Mouse (Mus musculus): Measurements from ENCODE around the gene Cym.

Gene Cym

GRCm38 (mm10) chr3:107221608-107222007 is at the start of gene Cym:
Cym (minus strand) TSS chr3:107221732.
- DNase-seq (ENCODE audit: extremely low spot score, low read depth, low spot score): no peak

- no peak for DNase-seq (ENCODE audit: extremely low spot score, low read depth, low spot score)
Measured at GRCm38 (mm10) chr3:107266814-107267345, 45.3 kb upstream of the Cym start.

DNA sequence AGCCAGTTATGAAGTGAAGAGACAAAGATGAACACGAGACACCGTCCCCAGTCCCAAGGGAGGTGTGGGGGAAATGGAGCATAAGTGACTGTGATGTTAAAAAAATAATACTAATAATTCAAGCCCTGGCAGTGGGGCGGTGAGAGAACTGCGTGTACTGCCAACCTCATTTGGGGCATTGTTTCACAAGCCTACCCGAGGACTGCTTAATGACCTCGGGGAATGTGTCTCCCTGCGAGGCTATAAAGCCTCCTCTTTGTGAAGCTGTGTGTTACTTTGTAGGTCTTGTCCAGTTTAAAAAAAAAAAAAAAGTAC is 40.3 kb upstream of the Cym start:
- DNase-seq (ENCODE audit: extremely low spot score, low read depth, low spot score): no peak

- DNase-seq (ENCODE audit: extremely low spot score, low read depth, low spot score): no peak
Measured at GRCm38 (mm10) chr3:107260956-107261850, 39.7 kb upstream of the Cym start.

- no peak for DNase-seq (ENCODE audit: extremely low spot score, low read depth, low spot score)
Measured at GRCm38 (mm10) chr3:107257924-107258323, 36.4 kb upstream of the Cym start.

- no peak for DNase-seq (ENCODE audit: extremely low spot score, low read depth, low spot score)
Measured at GRCm38 (mm10) chr3:107256724-107257123, 35.2 kb upstream of the Cym start.

- no peak for DNase-seq (ENCODE audit: extremely low spot score, low read depth, low spot score)
Measured at GRCm38 (mm10) chr3:107255992-107256391, 34.5 kb upstream of the Cym start.

GRCm38 (mm10) chr3:107253925-107254324 is 32.4 kb upstream of the Cym start:
- no peak for DNase-seq (ENCODE audit: extremely low spot score, low read depth, low spot score)

DNA sequence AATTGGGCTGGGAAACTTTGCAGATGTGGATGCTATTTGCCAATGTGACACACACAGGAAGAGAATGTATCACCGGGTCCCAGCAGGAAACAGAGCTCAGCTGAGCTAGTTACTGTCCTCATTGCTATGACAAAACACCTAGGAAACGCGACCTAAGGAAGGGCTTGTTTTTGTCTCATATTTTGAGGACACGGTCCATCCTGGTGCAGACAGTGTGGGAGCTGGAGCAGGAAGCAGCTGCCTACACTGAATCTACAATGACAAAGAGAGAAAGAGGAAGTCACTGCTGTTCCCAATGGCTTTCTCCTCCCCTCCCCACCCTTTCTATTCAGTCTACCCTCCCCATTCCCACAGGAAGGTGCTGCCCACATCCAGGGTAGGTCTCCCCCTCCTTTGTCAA is 30.5 kb upstream of the Cym start:
- no peak for DNase-seq (ENCODE audit: extremely low spot score, low read depth, low spot score)

- no peak for DNase-seq (ENCODE audit: extremely low spot score, low read depth, low spot score)
Measured at GRCm38 (mm10) chr3:107250320-107250719, 28.8 kb upstream of the Cym start.

- no peak for DNase-seq (ENCODE audit: extremely low spot score, low read depth, low spot score)
Measured at GRCm38 (mm10) chr3:107249042-107249441, 27.5 kb upstream of the Cym start.

GRCm38 (mm10) chr3:107246876-107247275 is 25.3 kb upstream of the Cym start:
- DNase-seq (ENCODE audit: extremely low spot score, low read depth, low spot score): no peak

GRCm38 (mm10) chr3:107241389-107242094 is 20.0 kb upstream of the Cym start:
- DNase-seq (ENCODE audit: extremely low spot score, low read depth, low spot score): no peak

DNA sequence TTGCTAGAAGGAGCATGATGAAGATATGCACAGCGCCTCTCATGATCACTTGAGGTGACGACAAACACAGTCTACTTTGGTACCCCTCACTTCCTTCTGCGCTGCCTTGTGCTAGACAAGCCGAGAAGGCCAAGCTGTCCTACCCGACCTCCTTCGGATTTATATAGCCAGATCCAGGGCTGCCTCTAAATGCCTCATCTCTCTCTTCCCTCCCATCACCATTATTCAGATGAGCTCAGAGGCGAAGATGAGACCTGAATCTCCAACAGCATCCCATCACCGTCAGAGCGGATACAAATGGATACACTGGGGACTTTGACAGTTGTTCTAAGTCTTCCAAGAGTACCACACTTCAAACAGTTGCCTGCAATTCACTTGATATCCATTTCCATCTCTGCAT is 18.1 kb upstream of the Cym start, which contains the start of gene Prok1:
Gene Prok1 (minus strand): TSS at position 101 of the 400 bp plus-strand sequence.
- no peak for DNase-seq (ENCODE audit: extremely low spot score, low read depth, low spot score)

DNA sequence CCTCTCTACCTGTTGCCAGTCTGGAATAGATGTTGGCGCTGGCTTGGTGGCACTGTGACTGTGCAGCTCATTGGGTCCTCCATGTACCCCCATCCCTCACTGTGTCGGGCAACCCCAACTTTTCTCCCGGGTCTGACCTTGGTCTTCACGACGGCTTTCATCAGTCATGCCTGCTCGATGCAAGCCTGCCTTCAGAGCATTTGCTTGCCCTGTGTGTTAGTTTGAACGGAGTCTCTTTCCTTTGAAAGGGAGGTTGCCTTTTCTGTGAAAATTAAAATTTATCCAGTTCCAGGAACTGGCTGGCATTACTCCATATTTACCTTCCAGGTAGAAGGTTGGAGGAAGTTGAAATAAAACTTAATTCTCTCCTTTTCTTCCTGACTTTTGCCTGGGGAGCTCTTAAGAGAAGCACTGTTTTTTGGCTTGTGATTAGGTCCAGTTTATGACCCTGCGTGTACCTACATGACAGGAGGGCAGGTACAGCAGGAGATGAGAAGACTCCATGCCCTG is 17.0 kb upstream of the Cym start:
- no peak for DNase-seq (ENCODE audit: extremely low spot score, low read depth, low spot score)

- no peak for DNase-seq (ENCODE audit: extremely low spot score, low read depth, low spot score)
Measured at GRCm38 (mm10) chr3:107238051-107238450, 16.5 kb upstream of the Cym start.

- DNase-seq (ENCODE audit: extremely low spot score, low read depth, low spot score): no peak
Measured at GRCm38 (mm10) chr3:107233945-107234344, 12.4 kb upstream of the Cym start.

- peak; percentile 72 for DNase-seq (ENCODE audit: extremely low spot score, low read depth, low spot score)
Measured at GRCm38 (mm10) chr3:107233351-107233813, 11.8 kb upstream of the Cym start.

DNA sequence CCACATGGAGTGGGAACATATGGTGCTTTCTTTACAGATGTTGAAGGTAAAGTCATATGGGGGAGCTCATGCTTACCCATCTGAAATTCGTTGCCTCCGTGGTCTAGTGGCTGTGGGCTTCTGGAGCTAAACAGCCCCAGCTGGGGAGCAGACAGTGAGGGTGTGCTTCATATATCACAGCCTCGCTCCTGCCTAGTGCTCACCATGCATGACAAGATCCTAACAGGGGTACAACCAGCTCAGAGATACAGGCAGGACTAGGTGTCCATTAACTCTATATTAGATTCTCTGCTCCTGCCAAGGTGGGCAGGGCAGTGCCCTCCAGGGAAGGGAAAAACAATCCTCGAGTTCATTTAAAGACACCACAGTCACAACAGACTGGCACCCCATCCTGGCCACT is 9.7 kb upstream of the Cym start:
- no peak for DNase-seq (ENCODE audit: extremely low spot score, low read depth, low spot score)

- no peak for DNase-seq (ENCODE audit: extremely low spot score, low read depth, low spot score)
Measured at GRCm38 (mm10) chr3:107230527-107230926, 9.0 kb upstream of the Cym start, which contains the start of gene A630076J17Rik. A630076J17Rik (plus strand) TSS chr3:107230614.

DNA sequence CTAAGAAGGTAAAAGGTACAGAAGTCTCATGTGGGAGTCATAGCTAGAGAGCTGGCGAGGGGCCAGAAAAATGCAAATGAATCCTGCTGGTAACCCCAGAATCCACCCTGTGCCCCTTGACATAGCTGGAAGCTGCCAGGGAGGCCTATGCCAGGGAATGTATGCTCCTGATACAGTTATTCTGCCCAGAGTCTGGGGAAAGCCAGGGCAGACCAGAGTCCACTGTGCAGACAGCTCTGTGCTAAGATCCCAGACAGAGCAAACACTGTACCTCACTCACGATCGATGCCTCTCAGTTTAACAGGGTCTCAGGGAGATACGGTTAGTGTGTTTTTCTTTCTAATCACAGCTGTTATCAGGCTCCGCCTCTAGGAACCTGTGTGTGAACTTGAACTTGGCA is 8.3 kb upstream of the Cym start:
- no peak for DNase-seq (ENCODE audit: extremely low spot score, low read depth, low spot score)

- DNase-seq (ENCODE audit: extremely low spot score, low read depth, low spot score): no peak
Measured at GRCm38 (mm10) chr3:107229221-107229620, 7.7 kb upstream of the Cym start.
